Mouse (Mus musculus): ENCODE results near the gene Slc10a7. TPM values are rescaled to one million over a fixed set of nuclear protein-coding genes. Genes with fewer than 3 reads are reported as not detected.

Gene Slc10a7
- polyA plus RNA-seq, 1 experiment = 5.2 TPM

GRCm38 (mm10) chr8:78502706-78503105 lies 6.4 kb upstream of the Slc10a7 start:
- TF ChIP-seq POLR2A (IDR thresholded peaks at IDR 0.05; ENCODE audit: low read depth, low read length) (no peak), CTCF (IDR thresholded peaks at IDR 0.05; ENCODE audit: extremely low read depth, insufficient read length, insufficient replicate concordance, low read depth, low read length) (no peak)
- WGBS = 86% methylated on average over 2 of the region's 2 CpGs
- no peaks in the 10 kb centered on the region; the same call in 1 of the 2 replicates for H3K27me3 ChIP-seq (ENCODE audit: control insufficient read depth, insufficient read depth, low read length)
- H3K4me3 ChIP-seq (ENCODE audit: low read depth, low read length) = no peak overlapping the region
- no peak overlapping the region for H3K27ac ChIP-seq (ENCODE audit: insufficient read depth, low read depth, low read length)
- no peaks in the 10 kb centered on the region for H3K4me1 ChIP-seq (ENCODE audit: control insufficient read depth, insufficient read depth, insufficient read length, low read length)
- no peaks in the 10 kb centered on the region; the same call in 1 of the 2 replicates for H3K36me3 ChIP-seq (ENCODE audit: control insufficient read depth, insufficient read depth, low read length)

DNA sequence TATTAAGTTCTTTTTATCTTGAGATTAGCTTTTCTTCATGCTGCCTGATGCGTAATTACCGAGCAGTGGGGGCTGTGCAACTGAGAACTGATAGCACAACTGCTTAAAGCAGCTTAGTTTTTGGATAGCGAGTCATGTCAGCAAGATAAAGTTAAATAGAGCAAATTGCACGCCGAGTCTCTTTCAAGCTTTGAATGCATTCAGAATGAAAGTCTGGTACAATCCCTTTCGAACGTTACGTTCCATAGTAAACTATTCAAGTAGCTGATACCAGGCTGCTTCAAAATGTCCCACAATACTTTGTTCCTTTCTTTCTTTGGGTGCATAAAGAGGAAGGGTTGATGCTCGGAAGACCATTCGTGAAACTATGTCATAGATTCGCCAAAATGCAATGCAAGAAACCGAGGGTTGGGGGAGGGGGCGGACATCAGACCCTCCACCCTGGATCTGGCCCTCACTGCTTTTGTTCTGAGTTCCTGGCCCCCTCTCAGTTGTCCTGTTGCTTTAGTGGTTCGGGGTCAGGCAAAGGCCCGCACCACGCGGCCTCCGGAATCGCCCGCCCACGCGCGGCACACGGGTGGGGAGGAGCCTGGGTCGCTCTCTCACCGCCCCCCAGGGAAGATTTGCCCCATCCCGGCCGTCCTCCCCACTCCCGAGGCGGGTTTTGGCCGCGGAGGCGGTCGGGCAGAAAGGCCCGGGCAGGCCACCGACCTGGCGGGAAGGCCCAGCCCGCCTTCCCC lies 997 bp upstream of the Slc10a7 start:
- no peaks in the 10 kb centered on the region for H3K27me3 ChIP-seq (ENCODE audit: control insufficient read depth, insufficient read depth, low read length)
- under 1% methylated on average over 38 of the region's 38 CpGs for WGBS

DNA sequence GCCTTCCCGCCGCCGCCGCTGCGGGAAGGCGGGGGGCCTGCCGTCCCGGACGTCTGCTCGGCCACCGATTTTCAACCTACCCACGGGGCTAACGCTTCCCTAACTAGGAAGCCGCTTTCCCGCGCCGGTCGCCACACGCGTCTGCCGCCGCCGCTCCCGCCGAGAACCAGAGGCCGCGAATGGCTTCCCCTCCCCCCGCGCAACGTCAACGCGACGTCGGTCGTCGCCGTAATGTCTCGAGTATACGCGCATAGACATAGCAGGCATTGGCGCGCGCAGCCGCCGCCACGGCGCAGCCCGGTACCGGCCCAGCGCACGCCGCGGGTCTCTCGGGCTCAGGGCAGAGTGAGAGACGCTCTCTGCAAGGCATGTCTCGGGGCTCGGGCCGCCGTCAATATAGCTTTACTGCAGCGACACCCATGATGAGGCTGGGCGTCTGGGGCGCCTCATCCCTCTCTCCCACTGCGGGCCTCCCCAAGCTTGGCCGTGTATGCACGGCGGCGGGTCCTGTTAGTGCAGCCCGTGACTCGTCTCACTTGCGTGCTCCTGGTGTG lies 350 bp upstream of the Slc10a7 start, which contains the start of gene Rbmxl1:
TSS of gene Rbmxl1 (minus strand) at position 180 of the 554 bp plus-strand sequence.
- WGBS = under 1% methylated on average over 70 of the region's 70 CpGs

More for the DNA sequence above, 997 bp upstream of the Slc10a7 start:
- H3K27ac ChIP-seq (ENCODE audit: insufficient read depth, low read depth, low read length) = peak overlapping the region; percentile 40; the same call in 1 of the 2 replicates
- H3K4me3 ChIP-seq (ENCODE audit: low read depth, low read length) = peak overlapping the region; percentile 80
- no peaks in the 10 kb centered on the region; the same call in 1 of the 2 replicates for H3K4me1 ChIP-seq (ENCODE audit: control insufficient read depth, insufficient read depth, insufficient read length, low read length)
- TF ChIP-seq CTCF (IDR thresholded peaks at IDR 0.05; ENCODE audit: extremely low read depth, insufficient read length, insufficient replicate concordance, low read depth, low read length) = no peak
- no peak for TF ChIP-seq POLR2A (IDR thresholded peaks at IDR 0.05; ENCODE audit: low read depth, low read length)
- no peaks in the 10 kb centered on the region; the same call in 1 of the 2 replicates for H3K36me3 ChIP-seq (ENCODE audit: control insufficient read depth, insufficient read depth, low read length)

GRCm38 (mm10) chr8:78510094-78510493 lies 948 bp downstream of the Slc10a7 start:
- no peaks in the 10 kb centered on the region for H3K36me3 ChIP-seq (ENCODE audit: control insufficient read depth, insufficient read depth, low read length)
- 1% methylated on average over 11 of the region's 11 CpGs for WGBS

More for the DNA sequence above, 350 bp upstream of the Slc10a7 start, which contains the start of gene Rbmxl1:
- Histone ChIP-seq H3K4me1 (ENCODE audit: control insufficient read depth, insufficient read depth, insufficient read length, low read length) (no peaks in the 10 kb centered on the region; the same call in 1 of the 2 replicates), H3K27ac (ENCODE audit: insufficient read depth, low read depth, low read length) (peak within 1 kb of the TSS; percentile 82), H3K27me3 (ENCODE audit: control insufficient read depth, insufficient read depth, low read length) (no peaks in the 10 kb centered on the region), H3K4me3 (ENCODE audit: low read depth, low read length) (peak within 1 kb of the TSS; percentile 80), H3K36me3 (ENCODE audit: control insufficient read depth, insufficient read depth, low read length) (no peaks in the 10 kb centered on the region; the same call in 1 of the 2 replicates)
- TF ChIP-seq CTCF (IDR thresholded peaks at IDR 0.05; ENCODE audit: extremely low read depth, insufficient read length, insufficient replicate concordance, low read depth, low read length) (no peak), POLR2A (IDR thresholded peaks at IDR 0.05; ENCODE audit: low read depth, low read length) (no peak; the same call in 1 of the 2 replicates)

GRCm38 (mm10) chr8:78510926-78511325 lies 1.8 kb downstream of the Slc10a7 start:
- H3K4me1 ChIP-seq (ENCODE audit: control insufficient read depth, insufficient read depth, insufficient read length, low read length) = no peaks in the 10 kb centered on the region; the same call in 1 of the 2 replicates
- TF ChIP-seq CTCF (IDR thresholded peaks at IDR 0.05; ENCODE audit: extremely low read depth, insufficient read length, insufficient replicate concordance, low read depth, low read length) = no peak
- no peak for TF ChIP-seq POLR2A (IDR thresholded peaks at IDR 0.05; ENCODE audit: low read depth, low read length)
- H3K36me3 ChIP-seq (ENCODE audit: control insufficient read depth, insufficient read depth, low read length) = no peaks in the 10 kb centered on the region; the same call in 1 of the 2 replicates
- H3K27me3 ChIP-seq (ENCODE audit: control insufficient read depth, insufficient read depth, low read length) = no peaks in the 10 kb centered on the region
- H3K27ac ChIP-seq (ENCODE audit: insufficient read depth, low read depth, low read length) = no peak overlapping the region
- H3K4me3 ChIP-seq (ENCODE audit: low read depth, low read length) = no peak overlapping the region
- 81% methylated on average over 3 of the region's 3 CpGs for WGBS

More at GRCm38 (mm10) chr8:78510094-78510493, 948 bp downstream of the Slc10a7 start:
- peak overlapping the region; percentile 80 for H3K4me3 ChIP-seq (ENCODE audit: low read depth, low read length)
- H3K27ac ChIP-seq (ENCODE audit: insufficient read depth, low read depth, low read length) = peak overlapping the region; percentile 82
- H3K27me3 ChIP-seq (ENCODE audit: control insufficient read depth, insufficient read depth, low read length) = no peaks in the 10 kb centered on the region
- TF ChIP-seq POLR2A (IDR thresholded peaks at IDR 0.05; ENCODE audit: low read depth, low read length) (no peak), CTCF (IDR thresholded peaks at IDR 0.05; ENCODE audit: extremely low read depth, insufficient read length, insufficient replicate concordance, low read depth, low read length) (no peak)
- H3K4me1 ChIP-seq (ENCODE audit: control insufficient read depth, insufficient read depth, insufficient read length, low read length) = no peaks in the 10 kb centered on the region; the same call in 1 of the 2 replicates

GRCm38 (mm10) chr8:78513106-78513505 lies 4.0 kb downstream of the Slc10a7 start:
- no peak overlapping the region for H3K4me3 ChIP-seq (ENCODE audit: low read depth, low read length)
- H3K36me3 ChIP-seq (ENCODE audit: control insufficient read depth, insufficient read depth, low read length) = peaks cover 3% of the 10 kb centered on the region; the same call in 1 of the 2 replicates
- no peaks in the 10 kb centered on the region; the same call in 1 of the 2 replicates for H3K4me1 ChIP-seq (ENCODE audit: control insufficient read depth, insufficient read depth, insufficient read length, low read length)
- no peak overlapping the region for H3K27ac ChIP-seq (ENCODE audit: insufficient read depth, low read depth, low read length)
- no peak for TF ChIP-seq POLR2A (IDR thresholded peaks at IDR 0.05; ENCODE audit: low read depth, low read length)
- no peak for TF ChIP-seq CTCF (IDR thresholded peaks at IDR 0.05; ENCODE audit: extremely low read depth, insufficient read length, insufficient replicate concordance, low read depth, low read length)
- 96% methylated on average over 4 of the region's 4 CpGs for WGBS
- H3K27me3 ChIP-seq (ENCODE audit: control insufficient read depth, insufficient read depth, low read length) = no peaks in the 10 kb centered on the region

GRCm38 (mm10) chr8:78514706-78515105 lies 5.6 kb downstream of the Slc10a7 start:
- Histone ChIP-seq H3K36me3 (ENCODE audit: control insufficient read depth, insufficient read depth, low read length) (peaks cover 3% of the 10 kb centered on the region), H3K4me3 (ENCODE audit: low read depth, low read length) (no peak overlapping the region), H3K4me1 (ENCODE audit: control insufficient read depth, insufficient read depth, insufficient read length, low read length) (no peaks in the 10 kb centered on the region; the same call in 1 of the 2 replicates), H3K27me3 (ENCODE audit: control insufficient read depth, insufficient read depth, low read length) (no peaks in the 10 kb centered on the region), H3K27ac (ENCODE audit: insufficient read depth, low read depth, low read length) (no peak overlapping the region)
- WGBS = 93% methylated on average over 1 of the region's 1 CpGs
- no peak for TF ChIP-seq CTCF (IDR thresholded peaks at IDR 0.05; ENCODE audit: extremely low read depth, insufficient read length, insufficient replicate concordance, low read depth, low read length)
- no peak for TF ChIP-seq POLR2A (IDR thresholded peaks at IDR 0.05; ENCODE audit: low read depth, low read length)
